Mouse (Mus musculus) midbrain, postnatal 0 days (tissue): ENCODE results near the gene Rspo4. TPM values are rescaled to one million over a fixed set of nuclear protein-coding genes. Genes with fewer than 3 reads are reported as not detected.
A peak's percentile ranks its signal among the peaks of the same experiment; 100 is the strongest.

Experiments used
- ATAC-seq: fragments of 200-750 bp; cut with Nextera tagmentation; 2 replicates; pipeline ENCODE4 v1.8.0; 2017; ENCODE audit warnings: moderate number of reproducible peaks, mild to moderate bottlenecking, moderate TSS enrichment, moderate library complexity; ENCODE audit not compliant: low FRiP score
- DNase-seq: peaks from one replicate; pipeline ENCODE4 v3.0.0-alpha.2; 2015; ENCODE audit warnings: low spot score
- H3K27ac ChIP-seq: fragments of 300-500 bp; sonication (generic); 2 replicates; pipeline ENCODE4 v1.5.1; 2014; ENCODE audit warnings: low read depth, mild to moderate bottlenecking, low read length, mixed read lengths
- H3K27me3 ChIP-seq: fragments of 300-500 bp; sonication (generic); 2 replicates; pipeline ENCODE4 v1.6.1; 2014; ENCODE audit warnings: low read length, control low read depth, mixed read lengths; ENCODE audit not compliant: insufficient read depth
- H3K36me3 ChIP-seq: fragments of 300-500 bp; sonication (generic); 2 replicates; pipeline ENCODE4 v1.6.1; 2014; ENCODE audit warnings: low read length, control low read depth, mixed read lengths; ENCODE audit not compliant: insufficient read depth
- H3K4me1 ChIP-seq: fragments of 300-500 bp; sonication (generic); 2 replicates; pipeline ENCODE4 v1.6.1; 2014; ENCODE audit warnings: mild to moderate bottlenecking, control low read depth, antibody characterized with exemption, low read length, mixed read lengths; ENCODE audit not compliant: insufficient read depth
- H3K4me2 ChIP-seq: fragments of 300-500 bp; sonication (generic); 2 replicates; pipeline ENCODE4 v1.6.1; 2014; ENCODE audit warnings: low read depth, mild to moderate bottlenecking, low read length, mixed read lengths; ENCODE audit not compliant: poor library complexity, severe bottlenecking
- H3K4me3 ChIP-seq: fragments of 300-500 bp; sonication (generic); 2 replicates; pipeline ENCODE4 v1.5.1; 2014; ENCODE audit warnings: low read depth, mild to moderate bottlenecking, low read length, moderate library complexity
- H3K9ac ChIP-seq: fragments of 300-500 bp; sonication (generic); replicated peaks from 2 replicates; pipeline ENCODE4 v1.6.1; 2014; ENCODE audit warnings: mild to moderate bottlenecking, low read length, moderate library complexity, mixed read lengths; ENCODE audit not compliant: poor library complexity, severe bottlenecking
- H3K9me3 ChIP-seq: fragments of 300-500 bp; sonication (generic); 2 replicates; pipeline ENCODE4 v1.6.1; 2016; ENCODE audit warnings: low read length, control low read depth
- CTCF ChIP-seq: IDR thresholded peaks from 2 replicates; pipeline ENCODE4 v1.5.1; 2016; ENCODE audit warnings: antibody characterized with exemption, mild to moderate bottlenecking
- WGBS: fragments of 180-500 bp; shearing (Covaris S2); extraction: QIAGEN DNeasy Blood & Tissue Kit; methylation state at CpG from one replicate; pipeline ENCODE4 v1.1.7; 2014; 5-methylcytosine and 5-hydroxymethylcytosine counted together
- polyA plus RNA-seq: library from polyadenylated mRNA; unstranded; fragments of >200 nt; fragmentation: Nextera tagmentation; extraction: Ambion mirVana; gene quantifications from 2 replicates; pipeline ENCODE4 v1.2.1, GENCODE M21; 2015
- total RNA-seq: library from RNA; depleted of rRNA; stranded (reverse); fragments of >200 nt; gene quantifications from 2 replicates; pipeline ENCODE4 v1.2.3, GENCODE M21; 2014

The Rspo4 gene
- total and polyA plus RNA-seq, 2 experiments from 2014 or later: 0.44 TPM; not detected in 1

GRCm38 (mm10) chr2:151894209-151894980 lies 51.7 kb downstream of the Rspo4 start:
- Histone ChIP-seq H3K4me3 (no peak overlapping the region), H3K4me1 (no peaks in the 10 kb centered on the region), H3K9ac (no peak overlapping the region), H3K27me3 (no peaks in the 10 kb centered on the region), H3K36me3 (no peaks in the 10 kb centered on the region), H3K27ac (no peak overlapping the region), H3K4me2 (no peak overlapping the region), H3K9me3 (no peaks in the 10 kb centered on the region)
- WGBS: 68% methylated on average over 8 of the region's 8 CpGs
- TF ChIP-seq CTCF: no peak
- peak; percentile 74 for DNase-seq
- ATAC-seq: peak; percentile 71; the same call in 1 of the 2 replicates

GRCm38 (mm10) chr2:151895911-151896310 lies 53.2 kb downstream of the Rspo4 start:
- Histone ChIP-seq H3K36me3 (no peaks in the 10 kb centered on the region), H3K4me2 (no peak overlapping the region), H3K27ac (no peak overlapping the region), H3K9me3 (no peaks in the 10 kb centered on the region), H3K4me1 (no peaks in the 10 kb centered on the region), H3K9ac (no peak overlapping the region), H3K4me3 (no peak overlapping the region), H3K27me3 (no peaks in the 10 kb centered on the region)
- TF ChIP-seq CTCF: no peak
- 79% methylated on average over 5 of the region's 5 CpGs for WGBS
- ATAC-seq (no peak), DNase-seq (no peak)

- 97% methylated on average over 1 of the region's 1 CpGs for WGBS
These were observed 55.4 kb downstream of the Rspo4 start for GRCm38 (mm10) chr2:151898106-151898505.

GRCm38 (mm10) chr2:151900845-151901244 lies 58.1 kb downstream of the Rspo4 start:
- Histone ChIP-seq H3K9ac (no peak overlapping the region), H3K4me2 (no peak overlapping the region), H3K27me3 (no peaks in the 10 kb centered on the region), H3K4me1 (no peaks in the 10 kb centered on the region), H3K4me3 (no peak overlapping the region), H3K36me3 (no peaks in the 10 kb centered on the region), H3K27ac (no peak overlapping the region), H3K9me3 (no peaks in the 10 kb centered on the region)
- 89% methylated on average over 4 of the region's 4 CpGs for WGBS
- ATAC-seq (no peak), DNase-seq (no peak)
- TF ChIP-seq CTCF: no peak

More at GRCm38 (mm10) chr2:151898106-151898505, 55.4 kb downstream of the Rspo4 start:
- no peak for DNase-seq
- no peak overlapping the region for H3K27ac ChIP-seq
- no peaks in the 10 kb centered on the region for H3K27me3 ChIP-seq
- no peak overlapping the region for H3K4me3 ChIP-seq
- no peaks in the 10 kb centered on the region for H3K4me1 ChIP-seq
- no peak overlapping the region for H3K4me2 ChIP-seq
- H3K9ac ChIP-seq: no peak overlapping the region
- no peak for TF ChIP-seq CTCF
- H3K9me3 ChIP-seq: no peaks in the 10 kb centered on the region
- no peaks in the 10 kb centered on the region for H3K36me3 ChIP-seq
- ATAC-seq: no peak

GRCm38 (mm10) chr2:151903267-151903666 lies 60.5 kb downstream of the Rspo4 start:
- no peak for ATAC-seq
- Histone ChIP-seq H3K4me1 (no peaks in the 10 kb centered on the region), H3K9ac (no peak overlapping the region), H3K36me3 (no peaks in the 10 kb centered on the region), H3K9me3 (no peaks in the 10 kb centered on the region), H3K4me2 (no peak overlapping the region), H3K4me3 (no peak overlapping the region), H3K27me3 (no peaks in the 10 kb centered on the region), H3K27ac (no peak overlapping the region)
- no peak for DNase-seq
- WGBS: 85% methylated on average over 6 of the region's 6 CpGs
- no peak for TF ChIP-seq CTCF

GRCm38 (mm10) chr2:151903933-151904332 lies 61.2 kb downstream of the Rspo4 start:
- DNase-seq (no peak), ATAC-seq (no peak)
- no peaks in the 10 kb centered on the region for H3K27me3 ChIP-seq
- no peak overlapping the region for H3K4me3 ChIP-seq
- no peak overlapping the region for H3K9ac ChIP-seq
- no peaks in the 10 kb centered on the region for H3K36me3 ChIP-seq
- no peak for TF ChIP-seq CTCF
- H3K4me2 ChIP-seq: no peak overlapping the region
- H3K27ac ChIP-seq: no peak overlapping the region
- 74% methylated on average over 4 of the region's 4 CpGs for WGBS
- H3K4me1 ChIP-seq: no peaks in the 10 kb centered on the region
- no peaks in the 10 kb centered on the region for H3K9me3 ChIP-seq
